Mouse (Mus musculus): ENCODE measurements around the gene Gm47985.

Gm47985 gene

GRCm38 (mm10) chr1:151219045-151219444 lies 36.7 kb downstream of the Gm47985 start:
- no peak for DNase-seq (ENCODE audit: low spot score)

- no peak for DNase-seq (ENCODE audit: low spot score)
These were observed 37.8 kb downstream of the Gm47985 start for GRCm38 (mm10) chr1:151220098-151220497.

- DNase-seq (ENCODE audit: low spot score): no peak
These were observed 40.4 kb downstream of the Gm47985 start for GRCm38 (mm10) chr1:151222561-151223267.

- no peak for DNase-seq (ENCODE audit: low spot score)
These were observed 41.0 kb downstream of the Gm47985 start for GRCm38 (mm10) chr1:151223377-151223776.

GRCm38 (mm10) chr1:151224536-151224935 lies 42.2 kb downstream of the Gm47985 start:
- no peak for DNase-seq (ENCODE audit: low spot score)

- DNase-seq (ENCODE audit: low spot score): no peak
These were observed 45.2 kb downstream of the Gm47985 start for GRCm38 (mm10) chr1:151227506-151227905.

- DNase-seq (ENCODE audit: low spot score): no peak
These were observed 46.1 kb downstream of the Gm47985 start for GRCm38 (mm10) chr1:151228320-151228989.

GRCm38 (mm10) chr1:151232346-151232745 lies 50.0 kb downstream of the Gm47985 start:
- DNase-seq (ENCODE audit: low spot score): no peak

- no peak for DNase-seq (ENCODE audit: low spot score)
These were observed 51.4 kb downstream of the Gm47985 start for GRCm38 (mm10) chr1:151233756-151234155.
